Mouse (Mus musculus) lung, adult 2 months (tissue): ENCODE measurements around the gene Golga5.

Experiments
- CTCF ChIP-seq: fragments of 200-500 bp; IDR thresholded peaks from 2 replicates; pipeline ENCODE4 v1.5.1; 2011; ENCODE audit warnings: mild to moderate bottlenecking, low read length, control low read depth; ENCODE audit not compliant: insufficient read depth
- POLR2A ChIP-seq: fragments of 200-500 bp; IDR thresholded peaks from 2 replicates; pipeline ENCODE4 v1.6.1; 2011; ENCODE audit warnings: low read depth, mild to moderate bottlenecking, control low read depth, low read length, borderline replicate concordance; ENCODE audit errors: extremely low read depth

DNA sequence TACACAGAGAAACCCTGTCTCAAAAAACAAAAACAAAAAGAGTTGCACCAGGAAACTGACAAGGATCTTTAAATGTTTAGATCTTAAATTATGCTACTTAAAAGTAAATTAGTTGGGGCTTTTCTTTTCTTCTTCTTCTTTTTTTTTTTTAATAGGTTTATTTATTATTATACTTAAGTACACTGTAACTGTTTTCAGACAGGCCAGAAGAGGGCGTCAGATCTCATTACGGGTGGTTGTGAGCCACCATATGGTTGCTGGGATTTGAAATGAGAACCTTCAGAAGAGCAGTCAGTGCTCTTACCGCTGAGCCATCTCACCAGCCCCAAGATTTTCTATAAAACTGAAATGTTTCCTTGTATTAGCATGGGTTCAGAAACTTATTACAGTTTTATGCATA lies 16.0 kb downstream of the Golga5 start:
- TF ChIP-seq POLR2A: no peak
- TF ChIP-seq CTCF: no peak
